Mouse (Mus musculus) embryonic fibroblast, embryonic 13.5 days (primary cell): ENCODE measurements at regions not wholly inside any gene's neighbourhood (a gene's known extent, or its start where the extent isn't known, plus 50 kb on each side); places are given as distances from the start of the nearest gene placed in this dataset.

Experiments
- CTCF ChIP-seq: IDR thresholded peaks from 2 replicates; pipeline ENCODE4 v1.5.1; 2011; ENCODE audit warnings: mild to moderate bottlenecking, control low read depth, low read length, moderate library complexity, borderline replicate concordance; ENCODE audit not compliant: insufficient read depth
- POLR2A ChIP-seq: IDR thresholded peaks from 2 replicates; pipeline ENCODE4 v1.6.1; 2011; ENCODE audit warnings: low read depth, mild to moderate bottlenecking, control low read depth, low read length, moderate library complexity

GRCm38 (mm10) chr8:54370501-54370900, 158.9 kb upstream of the Asb5 start:
- no peak for TF ChIP-seq POLR2A
- TF ChIP-seq CTCF, result no peak
